Mouse (Mus musculus): ENCODE measurements around the gene Fam20a. TPM values are rescaled to one million over a fixed set of nuclear protein-coding genes. Genes with fewer than 3 reads are reported as not detected.
"Not testable (repeated sequence)": the region's sequence is repeated elsewhere in the genome, so short reads cannot be mapped to it uniquely, and the experiment has no call there.

Gene Fam20a
- total RNA-seq, 2 experiments from 2014 or later: 8.5 to 10.1 TPM

DNA sequence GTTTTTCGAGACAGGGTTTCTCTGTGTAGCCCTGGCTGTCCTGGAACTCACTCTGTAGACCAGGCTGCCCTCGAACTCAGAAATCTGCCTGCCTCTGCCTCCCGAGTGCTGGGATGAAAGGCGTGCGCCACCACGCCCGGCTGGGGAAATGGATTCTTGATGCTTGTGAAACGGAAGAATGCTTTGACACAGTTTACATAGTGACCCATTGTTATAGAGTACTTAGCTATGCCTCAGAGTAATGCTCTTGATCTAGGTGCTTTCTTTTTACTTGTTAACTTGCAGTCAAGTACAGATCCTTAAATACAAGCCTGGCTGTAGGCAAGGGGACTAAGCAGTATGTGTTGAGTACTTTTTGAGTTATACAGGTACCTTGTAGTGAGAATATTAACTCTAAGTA is 61.6 kb downstream of the Fam20a start:
- not testable (repeated sequence) for DNase-seq (ENCODE audit: low spot score in 2 of 2)

DNA sequence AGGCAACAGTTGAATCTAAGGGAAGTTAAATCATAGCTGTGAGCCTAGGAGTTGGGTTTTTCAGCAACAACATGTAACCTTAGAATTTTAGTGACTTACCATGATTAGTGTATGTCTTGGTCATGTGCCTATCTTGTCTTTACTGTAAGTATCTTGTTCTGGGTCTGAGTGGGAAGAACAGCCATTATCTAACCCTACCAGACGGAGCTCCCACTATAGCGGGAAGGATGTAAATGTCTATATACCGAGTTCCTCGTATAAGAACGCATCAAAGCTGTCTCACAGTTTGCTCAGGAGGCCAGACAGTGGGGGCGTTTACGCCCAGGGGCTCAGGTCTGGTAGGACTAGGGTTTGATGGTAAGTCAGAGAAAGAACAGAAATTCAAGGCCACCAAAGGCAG is 65.8 kb downstream of the Fam20a start:
- DNase-seq (ENCODE audit: low spot score in 2 of 2): no peak

GRCm38 (mm10) chr11:109654581-109654980 is 67.5 kb downstream of the Fam20a start:
- DNase-seq (ENCODE audit: low spot score in 2 of 2): no peak

DNA sequence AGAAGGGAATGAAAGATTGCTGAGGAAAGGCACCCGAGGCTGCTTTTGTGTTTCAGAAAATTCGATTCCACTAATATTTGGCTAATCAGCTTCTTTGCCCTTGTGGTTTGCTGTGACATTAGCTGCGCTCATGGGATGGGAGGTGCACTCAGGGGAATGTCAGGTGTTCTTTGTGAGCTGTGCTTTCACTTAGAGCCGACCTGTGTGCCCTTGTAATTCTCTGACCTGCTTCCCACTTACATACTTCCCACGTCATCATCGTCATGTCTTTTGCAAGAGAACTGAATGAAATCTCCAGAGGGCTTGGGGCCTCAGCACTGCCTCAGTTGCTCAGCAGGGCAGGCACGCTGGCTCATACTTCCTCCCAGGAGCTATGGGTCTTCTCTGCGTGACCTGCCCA is 68.9 kb downstream of the Fam20a start:
- no peak for DNase-seq (ENCODE audit: low spot score in 2 of 2)

DNA sequence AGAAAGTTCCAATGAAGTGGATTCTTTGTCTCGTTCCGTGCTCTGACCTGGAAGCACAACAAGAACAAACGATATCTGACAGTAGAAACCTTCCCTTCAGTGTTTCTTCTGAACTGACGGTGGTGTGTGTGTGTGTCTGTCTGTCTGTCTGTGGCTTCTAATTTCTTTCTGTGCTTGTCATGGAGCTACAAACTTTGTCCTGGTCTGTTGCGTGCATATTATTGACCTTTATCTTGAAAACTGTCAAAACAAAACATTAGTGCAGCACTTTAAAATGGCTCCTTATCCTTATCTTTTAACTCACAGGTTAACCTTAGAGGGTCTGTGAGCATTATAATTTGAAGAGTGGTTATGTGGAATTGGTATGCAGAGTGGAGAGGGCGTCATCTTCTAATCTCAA is 69.6 kb downstream of the Fam20a start:
- DNase-seq (ENCODE audit: low spot score in 2 of 2): no peak

- DNase-seq (ENCODE audit: low spot score in 2 of 2): peak in 1 of 2 experiments; percentile 30
Observed at GRCm38 (mm10) chr11:109651566-109652024, 70.5 kb downstream of the Fam20a start.

DNA sequence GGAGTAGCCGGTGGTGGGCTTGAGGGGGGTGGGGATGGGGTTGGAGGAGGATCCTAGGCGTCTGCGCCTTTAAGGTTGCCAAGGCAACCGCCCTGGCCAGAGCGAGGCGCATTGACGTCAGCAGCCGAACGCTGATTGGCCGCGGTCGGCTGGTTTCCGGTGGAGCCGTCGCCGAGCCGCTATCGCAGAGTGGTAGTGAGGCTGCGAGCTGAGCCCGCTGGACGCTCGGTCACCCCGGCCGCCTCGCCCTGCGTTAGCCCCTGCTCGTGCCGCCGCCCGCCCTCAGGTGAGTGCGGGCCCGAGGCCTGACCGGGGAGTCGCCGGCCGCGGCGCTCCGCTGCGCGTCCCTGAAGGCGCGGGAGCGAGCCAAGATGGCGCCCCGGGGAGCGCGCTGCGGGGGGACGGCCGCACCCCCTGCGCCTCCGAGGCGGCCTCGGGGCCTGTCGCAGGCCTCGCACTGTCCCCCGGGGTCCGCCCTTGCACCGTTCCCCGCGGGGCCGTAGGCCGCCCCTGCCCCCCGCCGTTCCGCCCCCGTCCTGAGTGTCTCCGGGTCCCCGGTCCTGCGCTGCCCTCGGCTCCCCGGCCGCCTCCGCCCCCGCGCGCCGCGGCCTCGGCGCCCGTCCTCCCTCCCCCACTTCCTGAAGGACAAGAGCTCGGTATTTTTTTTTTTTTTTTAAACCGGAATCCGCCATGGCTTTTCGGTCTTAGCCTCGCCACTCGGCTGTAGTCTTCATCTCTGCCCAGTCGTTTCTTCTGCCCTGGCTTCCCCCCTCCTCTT is 71.1 kb downstream of the Fam20a start:
- peak; percentile 84 to 93 for DNase-seq (ENCODE audit: low spot score in 2 of 2)

GRCm38 (mm10) chr11:109649975-109650701 is 71.9 kb downstream of the Fam20a start:
- DNase-seq (ENCODE audit: low spot score in 2 of 2): peak; percentile 45 to 77

DNA sequence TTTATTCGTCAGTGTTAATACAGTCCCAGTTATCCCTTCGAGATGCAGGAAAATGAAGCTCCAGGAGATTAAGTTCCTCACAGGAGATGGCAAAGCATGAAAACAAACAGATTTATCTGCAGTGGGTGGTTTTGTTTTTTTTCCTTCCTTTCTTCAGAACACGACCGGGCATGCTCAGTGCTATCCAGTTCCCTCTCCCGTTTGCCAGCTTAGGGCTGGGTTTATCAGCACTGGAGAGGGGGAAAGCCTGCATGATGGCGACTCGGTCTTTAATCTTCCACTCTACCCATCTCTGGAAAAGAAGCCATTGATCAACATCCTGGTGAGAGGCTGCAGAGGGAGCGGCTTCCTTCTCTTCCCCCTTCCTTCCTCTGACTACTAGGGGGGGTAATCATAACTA is 72.9 kb downstream of the Fam20a start, which contains the start of gene Prkar1a:
TSS of gene Prkar1a (plus strand) at position 200 of the 400 bp plus-strand sequence.
- no peak for DNase-seq (ENCODE audit: low spot score in 2 of 2)

DNA sequence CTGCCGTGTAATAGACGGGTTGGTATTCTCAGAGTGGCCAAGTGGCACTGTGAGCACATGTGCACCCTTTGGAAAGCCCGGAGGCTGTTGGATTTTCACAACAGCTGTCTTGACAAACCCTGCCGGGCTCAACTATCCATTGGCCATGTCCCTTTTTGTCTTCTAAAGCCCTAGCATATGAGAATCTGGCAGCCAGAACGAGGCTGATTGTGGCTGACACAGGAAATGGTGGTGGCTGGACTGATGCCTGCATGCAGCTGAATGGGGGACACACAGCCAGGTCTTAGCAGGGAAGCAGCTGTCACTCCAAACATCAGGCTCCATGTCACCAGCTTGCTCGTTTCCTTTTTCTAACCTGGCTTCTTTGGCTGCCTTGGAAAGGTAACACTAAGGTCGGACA is 73.6 kb downstream of the Fam20a start:
- peak in 1 of 2 experiments; percentile 61 for DNase-seq (ENCODE audit: low spot score in 2 of 2)

GRCm38 (mm10) chr11:109641498-109642222 is 80.4 kb downstream of the Fam20a start:
- no peak for DNase-seq (ENCODE audit: low spot score in 2 of 2)

- no peak for DNase-seq (ENCODE audit: low spot score in 2 of 2)
Observed at GRCm38 (mm10) chr11:109635871-109636395, 86.1 kb downstream of the Fam20a start.

DNA sequence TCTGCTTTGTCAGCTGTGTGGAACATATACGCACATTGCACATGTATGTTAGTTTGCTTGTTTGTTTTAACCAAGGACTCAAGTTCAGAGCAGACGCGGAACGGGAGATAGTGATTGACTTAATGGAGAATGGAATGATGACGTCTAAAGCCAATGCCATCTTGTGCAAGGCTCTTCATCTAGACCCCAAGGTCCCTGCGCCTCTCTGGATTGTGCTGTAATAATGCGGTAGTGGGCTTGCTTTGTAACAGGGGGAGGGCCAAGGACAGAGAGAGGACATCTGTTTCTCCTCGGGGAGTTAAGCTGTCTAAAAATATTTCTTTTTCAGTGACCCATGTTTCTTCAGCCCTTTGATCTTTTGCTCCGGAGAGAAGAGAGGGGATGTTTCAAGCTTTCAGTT is 87.2 kb downstream of the Fam20a start:
- DNase-seq (ENCODE audit: low spot score in 2 of 2): no peak

DNA sequence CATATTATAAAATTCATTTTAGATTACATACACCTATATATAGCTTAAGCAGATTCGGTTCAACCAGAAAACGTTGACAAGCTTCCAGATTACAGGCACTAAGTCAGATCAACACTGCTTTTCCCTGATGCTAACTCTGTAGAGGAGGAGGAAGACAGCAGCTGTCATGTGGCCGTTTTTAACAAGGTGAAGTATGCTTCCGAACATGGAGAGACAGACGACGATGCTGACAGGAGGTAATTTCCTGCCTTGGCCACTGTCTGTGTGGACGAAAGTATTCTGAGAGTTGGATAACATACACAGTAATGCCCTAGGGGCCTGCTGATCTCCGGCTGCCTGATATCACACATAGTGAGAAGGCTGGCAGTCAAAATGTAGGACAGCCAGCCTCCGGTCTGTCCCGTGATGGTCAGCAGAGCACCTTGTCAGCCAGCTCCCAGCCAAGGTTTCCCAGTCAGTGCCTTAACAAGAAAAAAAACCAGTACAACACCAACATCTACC is 93.0 kb downstream of the Fam20a start:
- no peak for DNase-seq (ENCODE audit: low spot score in 2 of 2)

GRCm38 (mm10) chr11:109628099-109628498 is 94.0 kb downstream of the Fam20a start:
- no peak for DNase-seq (ENCODE audit: low spot score in 2 of 2)

- no peak for DNase-seq (ENCODE audit: low spot score in 2 of 2)
Observed at GRCm38 (mm10) chr11:109627648-109628047, 94.4 kb downstream of the Fam20a start.

DNA sequence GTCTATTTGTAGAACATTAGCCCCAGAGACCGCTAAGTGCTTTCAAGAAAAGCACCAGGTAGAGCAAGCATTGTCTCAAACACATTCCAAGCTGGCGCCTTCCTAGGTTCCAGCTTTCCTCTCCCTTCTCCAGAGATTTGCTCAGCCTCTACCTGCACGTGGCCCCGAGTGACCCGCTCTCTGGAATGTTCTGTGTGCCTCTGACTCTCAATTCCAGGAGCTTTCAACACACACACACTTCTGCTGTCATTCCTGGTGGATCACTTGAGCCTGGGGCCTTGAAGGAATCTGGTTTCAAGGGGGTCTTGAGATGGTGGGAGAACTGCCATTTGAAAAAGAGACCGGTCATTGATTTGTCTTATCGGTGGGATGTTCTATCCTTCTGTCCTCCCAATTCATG is 98.8 kb downstream of the Fam20a start:
- DNase-seq (ENCODE audit: low spot score in 2 of 2): no peak

- DNase-seq (ENCODE audit: low spot score in 2 of 2): no peak
Observed at GRCm38 (mm10) chr11:109622518-109623037, 99.5 kb downstream of the Fam20a start.

DNA sequence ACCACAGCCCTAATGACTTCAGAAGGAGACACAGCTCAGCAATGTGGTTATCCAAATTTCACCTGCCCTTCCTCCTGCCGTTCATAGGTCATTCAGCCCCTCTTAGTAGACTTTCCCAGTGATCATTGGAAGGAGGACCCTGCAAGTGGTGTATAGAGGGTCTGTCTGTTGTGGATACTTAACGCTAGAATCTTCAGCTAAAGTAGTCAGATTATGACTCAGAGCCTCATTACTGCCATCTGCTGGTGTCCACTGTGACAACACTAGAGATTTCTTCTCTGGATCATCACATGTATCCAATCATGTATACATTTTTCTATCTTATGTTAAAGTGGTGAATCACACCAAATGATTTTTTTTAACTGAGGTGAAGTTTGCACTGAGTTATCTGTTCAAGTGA is 100.9 kb downstream of the Fam20a start:
- DNase-seq (ENCODE audit: low spot score in 2 of 2): peak in 1 of 2 experiments; percentile 53

DNA sequence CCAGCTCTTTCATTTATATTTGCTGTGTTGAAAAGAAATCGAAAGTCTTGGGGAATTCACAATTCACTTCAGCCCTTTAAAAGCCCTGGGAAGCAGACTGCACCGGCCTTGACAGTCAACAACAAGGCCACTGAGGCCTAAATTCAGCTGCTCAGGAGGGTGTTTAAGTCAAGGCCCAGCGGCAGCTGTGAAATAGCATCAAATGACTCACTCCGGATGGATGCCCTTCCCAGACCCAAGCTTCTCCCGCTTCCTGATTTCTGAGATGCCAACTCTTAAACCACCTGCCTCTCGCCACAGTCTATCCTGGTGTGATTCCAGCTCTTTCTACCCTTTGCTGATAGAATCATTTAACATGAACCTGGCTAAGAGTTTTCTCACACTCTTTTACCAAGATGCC is 101.7 kb downstream of the Fam20a start:
- no peak for DNase-seq (ENCODE audit: low spot score in 2 of 2)
